Mouse (Mus musculus) stomach, embryonic 16.5 days (tissue): Measurements from ENCODE around the gene Mrpl42. TPM values are rescaled to one million over a fixed set of nuclear protein-coding genes. Genes with fewer than 3 reads are reported as not detected.
"Not testable (repeated sequence)": the region's sequence is repeated elsewhere in the genome, so short reads cannot be mapped to it uniquely, and the experiment has no call there.

Source experiments
- ATAC-seq: fragments of 200-750 bp; cut with Nextera tagmentation; 2 replicates; pipeline ENCODE4 v1.8.0; 2017; ENCODE audit warnings: moderate number of reproducible peaks, moderate TSS enrichment; ENCODE audit not compliant: insufficient read depth, low FRiP score
- H3K27ac ChIP-seq: fragments of 300-500 bp; sonication (generic); 2 replicates; pipeline ENCODE4 v1.5.1; 2014; ENCODE audit warnings: low read length
- H3K27me3 ChIP-seq: fragments of 300-500 bp; sonication (generic); 2 replicates; pipeline ENCODE4 v1.6.1; 2014; ENCODE audit warnings: low read length, control low read depth, mixed read lengths; ENCODE audit not compliant: control insufficient read depth, insufficient read depth
- H3K36me3 ChIP-seq: fragments of 300-500 bp; sonication (generic); 2 replicates; pipeline ENCODE4 v1.6.1; 2014; ENCODE audit warnings: low read length; ENCODE audit not compliant: control insufficient read depth, insufficient read depth
- H3K4me1 ChIP-seq: fragments of 300-500 bp; sonication (generic); 2 replicates; pipeline ENCODE4 v1.6.1; 2014; ENCODE audit warnings: low read length, control low read depth, mixed read lengths; ENCODE audit not compliant: control insufficient read depth, insufficient read depth
- H3K4me2 ChIP-seq: fragments of 300-500 bp; sonication (generic); 2 replicates; pipeline ENCODE4 v1.6.1; 2014; ENCODE audit warnings: low read depth, low read length, mixed read lengths
- H3K4me3 ChIP-seq: fragments of 300-500 bp; sonication (generic); replicated peaks from 2 replicates; pipeline ENCODE4 v1.5.1; 2014; ENCODE audit warnings: mild to moderate bottlenecking, low read length
- H3K9ac ChIP-seq: fragments of 300-500 bp; sonication (generic); 2 replicates; pipeline ENCODE4 v1.6.1; 2014; ENCODE audit warnings: low read length
- H3K9me3 ChIP-seq: fragments of 300-500 bp; sonication (generic); replicated peaks from 2 replicates; pipeline ENCODE4 v1.6.1; 2016; ENCODE audit warnings: low read length, control low read depth; ENCODE audit not compliant: control insufficient read depth
- WGBS: fragments of 180-500 bp; shearing (Covaris S2); extraction: QIAGEN DNeasy Blood & Tissue Kit; methylation state at CpG from one replicate; pipeline ENCODE4 v1.1.7; 2014; 5-methylcytosine and 5-hydroxymethylcytosine counted together
- polyA plus RNA-seq: library from polyadenylated mRNA; unstranded; fragments of >200 nt; fragmentation: Nextera tagmentation; extraction: Ambion mirVana; gene quantifications from 2 replicates; pipeline ENCODE4 v1.2.1, GENCODE M21; 2015

The Mrpl42 gene
- polyA plus RNA-seq: 309 and 318 TPM in 2 replicates

- peaks cover 4% of the 10 kb centered on the region; the same call in 1 of the 2 replicates for H3K36me3 ChIP-seq
- WGBS: under 1% methylated on average over 35 of the region's 35 CpGs
These were observed at the start of gene Mrpl42 for GRCm38 (mm10) chr10:95501463-95502081. Gene Mrpl42 (minus strand): TSS chr10:95501940.

GRCm38 (mm10) chr10:95550506-95550905 is 48.8 kb upstream of the Mrpl42 start:
- no peak overlapping the region for H3K4me3 ChIP-seq
- H3K36me3 ChIP-seq: peaks cover 5% of the 10 kb centered on the region; the same call in 1 of the 2 replicates
- 56% methylated on average over 1 of the region's 1 CpGs for WGBS
- H3K4me2 ChIP-seq: no peak overlapping the region
- H3K4me1 ChIP-seq: no peaks in the 10 kb centered on the region; the same call in 1 of the 2 replicates
- H3K9ac ChIP-seq: no peak overlapping the region
- ATAC-seq: no peak
- H3K27ac ChIP-seq: no peak overlapping the region
- no peaks in the 10 kb centered on the region for H3K27me3 ChIP-seq
- no peaks in the 10 kb centered on the region for H3K9me3 ChIP-seq

More at GRCm38 (mm10) chr10:95501463-95502081, at the start of gene Mrpl42:
- H3K4me3 ChIP-seq: peak within 1 kb of the TSS; percentile 95
- peak within 1 kb of the TSS; percentile 67 for H3K4me2 ChIP-seq
- no peaks in the 10 kb centered on the region for H3K9me3 ChIP-seq
- peak within 1 kb of the TSS; percentile 94 for H3K9ac ChIP-seq
- peak; percentile 94 for ATAC-seq
- no peaks in the 10 kb centered on the region for H3K27me3 ChIP-seq
- H3K4me1 ChIP-seq: peaks cover 5% of the 10 kb centered on the region
- H3K27ac ChIP-seq: peak within 1 kb of the TSS; percentile 85

- ATAC-seq, H3K27ac ChIP-seq, H3K9me3 ChIP-seq, H3K36me3 ChIP-seq, H3K27me3 ChIP-seq, H3K4me1 ChIP-seq, H3K4me3 ChIP-seq, H3K9ac ChIP-seq, H3K4me2 ChIP-seq: not testable (repeated sequence)
- 71% methylated on average over 5 of the region's 5 CpGs for WGBS
These were observed 47.3 kb upstream of the Mrpl42 start for GRCm38 (mm10) chr10:95549080-95549479.

- Histone ChIP-seq H3K4me3 (no peak overlapping the region), H3K4me1 (no peaks in the 10 kb centered on the region; the same call in 1 of the 2 replicates), H3K9ac (no peak overlapping the region), H3K27ac (no peak overlapping the region), H3K4me2 (no peak overlapping the region), H3K9me3 (no peaks in the 10 kb centered on the region), H3K36me3 (peaks cover 5% of the 10 kb centered on the region; the same call in 1 of the 2 replicates), H3K27me3 (no peaks in the 10 kb centered on the region)
- ATAC-seq: no peak
- 81% methylated on average over 11 of the region's 11 CpGs for WGBS
These were observed 46.5 kb upstream of the Mrpl42 start for GRCm38 (mm10) chr10:95548154-95548826.

- Histone ChIP-seq H3K9ac (no peak overlapping the region), H3K9me3 (no peaks in the 10 kb centered on the region), H3K27ac (no peak overlapping the region), H3K4me2 (no peak overlapping the region), H3K36me3 (peaks cover 5% of the 10 kb centered on the region; the same call in 1 of the 2 replicates), H3K4me1 (no peaks in the 10 kb centered on the region), H3K27me3 (no peaks in the 10 kb centered on the region), H3K4me3 (no peak overlapping the region)
- 86% methylated on average over 2 of the region's 2 CpGs for WGBS
- ATAC-seq: no peak
These were observed 44.4 kb upstream of the Mrpl42 start for GRCm38 (mm10) chr10:95546178-95546577.

GRCm38 (mm10) chr10:95545051-95545450 is 43.3 kb upstream of the Mrpl42 start:
- H3K27me3 ChIP-seq: no peaks in the 10 kb centered on the region
- peaks cover 5% of the 10 kb centered on the region; the same call in 1 of the 2 replicates for H3K36me3 ChIP-seq
- no peak overlapping the region for H3K9ac ChIP-seq
- no peaks in the 10 kb centered on the region for H3K9me3 ChIP-seq
- H3K4me1 ChIP-seq: no peaks in the 10 kb centered on the region
- H3K4me2 ChIP-seq: no peak overlapping the region
- no peak overlapping the region for H3K4me3 ChIP-seq
- ATAC-seq: 0 out of 2 replicates have a peak, but pooled peaks have one; percentile 10
- H3K27ac ChIP-seq: no peak overlapping the region
- WGBS: 65% methylated on average over 4 of the region's 4 CpGs

- no peak overlapping the region for H3K4me3 ChIP-seq
- ATAC-seq: no peak
- H3K9ac ChIP-seq: no peak overlapping the region
- no peaks in the 10 kb centered on the region for H3K9me3 ChIP-seq
- H3K4me1 ChIP-seq: no peaks in the 10 kb centered on the region
- H3K36me3 ChIP-seq: peaks cover 5% of the 10 kb centered on the region; the same call in 1 of the 2 replicates
- no peak overlapping the region for H3K4me2 ChIP-seq
- H3K27ac ChIP-seq: no peak overlapping the region
- H3K27me3 ChIP-seq: no peaks in the 10 kb centered on the region
- 80% methylated on average over 2 of the region's 2 CpGs for WGBS
These were observed 42.9 kb upstream of the Mrpl42 start for GRCm38 (mm10) chr10:95544651-95545050.

- Histone ChIP-seq H3K4me1 (no peaks in the 10 kb centered on the region), H3K4me2 (no peak overlapping the region), H3K4me3 (no peak overlapping the region), H3K27ac (no peak overlapping the region), H3K36me3 (peaks cover 5% of the 10 kb centered on the region; the same call in 1 of the 2 replicates), H3K9ac (no peak overlapping the region), H3K9me3 (no peaks in the 10 kb centered on the region), H3K27me3 (no peaks in the 10 kb centered on the region)
- ATAC-seq: no peak
These were observed 42.3 kb upstream of the Mrpl42 start for GRCm38 (mm10) chr10:95544004-95544403.

GRCm38 (mm10) chr10:95543377-95543776 is 41.6 kb upstream of the Mrpl42 start:
- Histone ChIP-seq H3K4me2 (no peak overlapping the region), H3K36me3 (peaks cover 5% of the 10 kb centered on the region; the same call in 1 of the 2 replicates), H3K9me3 (no peaks in the 10 kb centered on the region), H3K4me3 (no peak overlapping the region), H3K9ac (no peak overlapping the region), H3K27me3 (no peaks in the 10 kb centered on the region), H3K27ac (no peak overlapping the region), H3K4me1 (no peaks in the 10 kb centered on the region)
- WGBS: 87% methylated on average over 2 of the region's 2 CpGs
- ATAC-seq: no peak
